Mouse (Mus musculus) testis, adult 2 months (tissue): ENCODE results near the gene St7.

ENCODE experiments used
- CTCF ChIP-seq: fragments of 200-500 bp; IDR thresholded peaks from 2 replicates; pipeline ENCODE4 v1.5.1; 2012; ENCODE audit warnings: low read depth, mild to moderate bottlenecking, inconsistent platforms, low read length, moderate library complexity; ENCODE audit not compliant: control insufficient read depth, insufficient read depth, insufficient replicate concordance
- POLR2A ChIP-seq: fragments of 200-500 bp; IDR thresholded peaks from 2 replicates; pipeline ENCODE4 v1.6.1; 2012; ENCODE audit warnings: low read depth, mild to moderate bottlenecking, inconsistent platforms, low read length, moderate library complexity; ENCODE audit not compliant: control insufficient read depth

DNA sequence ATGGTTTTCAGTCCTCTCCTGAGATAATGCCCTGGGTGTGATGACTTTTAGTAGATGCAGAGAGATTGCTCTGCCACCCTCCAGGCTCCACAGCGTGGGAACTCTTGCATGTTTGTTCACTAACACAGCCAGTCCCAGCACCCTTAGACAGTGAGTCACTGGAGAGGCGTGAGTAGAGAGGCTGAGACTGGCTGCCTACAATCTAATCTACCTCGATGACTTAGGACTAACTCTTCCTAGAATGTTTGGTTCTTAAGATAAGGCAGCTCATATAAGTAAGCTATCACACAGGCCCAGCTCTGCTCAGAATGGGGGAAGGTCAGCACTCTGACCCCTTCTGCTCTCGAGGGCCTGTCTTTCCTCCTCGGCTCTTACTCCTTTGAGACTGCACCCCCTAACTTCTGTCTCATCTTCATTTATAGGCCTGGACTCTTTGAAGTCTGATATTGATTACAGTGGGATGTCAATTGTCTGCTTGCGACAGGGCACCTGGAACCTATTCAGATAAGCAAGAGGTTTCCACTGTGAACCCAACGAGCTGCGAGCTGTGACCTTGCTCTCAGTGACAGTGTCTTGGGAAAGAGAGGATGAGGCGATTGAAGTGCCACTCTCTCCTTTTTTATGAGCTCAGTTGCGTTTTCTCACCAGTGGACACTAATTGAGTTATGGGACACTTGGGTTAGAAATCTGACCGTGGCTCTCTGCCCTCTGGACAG is 246.1 kb downstream of the St7 start:
- TF ChIP-seq CTCF (no peak), POLR2A (no peak)
